Mouse (Mus musculus): ENCODE results near the gene Zmpste24. TPM values are rescaled to one million over a fixed set of nuclear protein-coding genes. Genes with fewer than 3 reads are reported as not detected.
"Not testable (repeated sequence)": the region's sequence is repeated elsewhere in the genome, so short reads cannot be mapped to it uniquely, and the experiment has no call there.

The Zmpste24 gene
- polyA plus RNA-seq, 1 experiment from 2014 or later: 38.8 TPM

DNA sequence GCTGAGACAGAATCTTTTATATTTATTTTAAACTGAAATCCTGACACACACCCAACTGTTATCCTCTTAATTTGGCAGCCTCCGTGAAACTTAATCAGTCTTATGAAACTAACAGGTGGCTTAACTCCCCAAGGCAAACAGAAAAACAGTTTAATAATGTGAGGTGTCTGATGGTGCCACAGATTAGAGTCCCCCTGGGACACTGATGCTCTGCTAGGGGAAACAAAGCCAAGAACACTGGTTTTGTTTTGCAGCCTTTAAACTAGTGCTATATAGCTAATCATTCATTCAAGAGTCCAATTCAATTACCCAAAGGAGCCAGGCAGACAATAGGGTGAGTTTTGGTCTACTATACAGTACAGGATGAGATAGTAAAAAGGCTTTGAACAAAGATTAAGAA lies 17.6 kb downstream of the Zmpste24 start:
- DNase-seq (ENCODE audit: low spot score) (no peak), ATAC-seq (replicated peaks; ENCODE audit: low FRiP score, low read depth) (no peak)
- peaks cover 34% of the 10 kb centered on the region for H3K36me3 ChIP-seq (ENCODE audit: insufficient read depth, low read length)
- H3K27me3 ChIP-seq (ENCODE audit: insufficient read depth, low read length): no peaks in the 10 kb centered on the region
- no peak for TF ChIP-seq CTCF (IDR thresholded peaks at IDR 0.05; ENCODE audit: low read depth)
- H3K27ac ChIP-seq: no peak overlapping the region
- no peaks in the 10 kb centered on the region for H3K9me3 ChIP-seq (replicated peaks; ENCODE audit: low read length)
- no peaks in the 10 kb centered on the region for H3K4me1 ChIP-seq (replicated peaks; ENCODE audit: insufficient read depth, low read length)
- H3K4me3 ChIP-seq (replicated peaks; ENCODE audit: low read depth, low read length): no peak overlapping the region
- no peak overlapping the region for H3K9ac ChIP-seq (ENCODE audit: low read depth, low read length)
- no peak overlapping the region for H3K4me2 ChIP-seq (ENCODE audit: low read length)
- 83% methylated on average over 1 of the region's 1 CpGs for WGBS

DNA sequence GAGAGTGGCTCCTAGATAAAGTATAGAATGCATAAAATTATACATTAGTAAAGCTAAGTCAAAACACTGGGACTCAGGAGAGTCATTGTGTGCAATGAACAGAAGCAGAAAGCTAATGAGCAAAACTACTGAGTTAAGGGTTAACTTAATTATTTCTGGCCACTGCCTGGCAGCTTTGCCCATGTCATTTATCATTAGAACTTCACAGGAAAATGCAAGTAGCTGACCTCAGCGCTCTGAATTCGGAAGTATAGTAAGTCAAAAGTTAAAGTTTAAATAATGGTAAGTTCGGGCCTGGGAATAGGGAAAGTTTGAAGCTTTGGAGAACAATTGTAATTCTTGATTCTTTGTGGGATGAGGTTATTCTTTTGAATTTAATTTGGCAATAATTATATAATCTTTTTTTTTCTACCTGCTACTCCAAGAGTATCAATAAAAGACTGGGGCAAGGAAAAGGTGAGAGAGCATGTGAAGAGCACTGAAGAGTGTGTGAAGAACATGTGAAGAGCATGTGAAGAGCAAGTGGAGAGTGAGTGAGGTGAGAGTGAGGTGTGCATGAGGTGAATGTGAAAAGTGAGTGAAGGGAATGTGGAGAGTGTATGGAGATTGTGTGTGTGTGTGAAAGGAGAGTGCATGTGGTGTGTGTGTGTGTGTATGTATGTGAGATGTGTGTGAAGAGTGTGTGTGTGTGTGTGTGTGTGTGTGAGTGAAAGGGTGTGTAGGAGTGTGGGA lies 20.0 kb downstream of the Zmpste24 start:
- Histone ChIP-seq H3K4me3 (replicated peaks; ENCODE audit: low read depth, low read length) (no peak overlapping the region), H3K4me1 (replicated peaks; ENCODE audit: insufficient read depth, low read length) (no peaks in the 10 kb centered on the region), H3K27ac (no peak overlapping the region), H3K9me3 (replicated peaks; ENCODE audit: low read length) (no peaks in the 10 kb centered on the region), H3K36me3 (ENCODE audit: insufficient read depth, low read length) (peaks cover 38% of the 10 kb centered on the region), H3K9ac (ENCODE audit: low read depth, low read length) (no peak overlapping the region), H3K27me3 (ENCODE audit: insufficient read depth, low read length) (no peaks in the 10 kb centered on the region), H3K4me2 (ENCODE audit: low read length) (no peak overlapping the region)
- 30% methylated on average over 3 of the region's 3 CpGs for WGBS
- peak; percentile 3 for DNase-seq (ENCODE audit: low spot score)
- ATAC-seq (replicated peaks; ENCODE audit: low FRiP score, low read depth): no peak
- no peak for TF ChIP-seq CTCF (IDR thresholded peaks at IDR 0.05; ENCODE audit: low read depth)

DNA sequence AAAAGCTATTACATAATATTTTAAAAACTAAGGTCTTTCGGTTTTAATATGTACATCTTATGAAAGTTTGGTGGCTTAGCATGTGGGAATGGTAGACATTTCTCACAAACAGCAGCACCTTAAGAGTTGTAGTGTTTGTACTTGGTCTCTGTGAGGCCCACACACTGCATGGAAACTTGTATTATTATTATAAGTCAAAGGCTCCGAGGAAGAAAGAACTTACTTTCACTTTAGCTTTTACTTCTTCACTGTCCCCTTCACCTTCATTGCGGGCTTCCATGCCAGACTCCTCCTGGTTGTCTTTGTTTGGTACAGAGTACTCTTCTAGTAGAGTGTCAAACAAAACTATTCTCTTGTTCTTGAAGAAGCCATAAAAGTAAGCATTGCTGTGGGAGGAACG lies 23.8 kb downstream of the Zmpste24 start:
- no peak overlapping the region for H3K4me2 ChIP-seq (ENCODE audit: low read length)
- no peak overlapping the region for H3K27ac ChIP-seq
- peaks cover 22% of the 10 kb centered on the region for H3K36me3 ChIP-seq (ENCODE audit: insufficient read depth, low read length)
- no peaks in the 10 kb centered on the region for H3K4me1 ChIP-seq (replicated peaks; ENCODE audit: insufficient read depth, low read length)
- H3K9ac ChIP-seq (ENCODE audit: low read depth, low read length): no peak overlapping the region
- no peak overlapping the region for H3K4me3 ChIP-seq (replicated peaks; ENCODE audit: low read depth, low read length)
- no peaks in the 10 kb centered on the region for H3K27me3 ChIP-seq (ENCODE audit: insufficient read depth, low read length)
- DNase-seq (ENCODE audit: low spot score) (no peak), ATAC-seq (replicated peaks; ENCODE audit: low FRiP score, low read depth) (no peak)
- H3K9me3 ChIP-seq (replicated peaks; ENCODE audit: low read length): no peaks in the 10 kb centered on the region
- WGBS: 82% methylated on average over 4 of the region's 4 CpGs
- TF ChIP-seq CTCF (IDR thresholded peaks at IDR 0.05; ENCODE audit: low read depth): no peak

DNA sequence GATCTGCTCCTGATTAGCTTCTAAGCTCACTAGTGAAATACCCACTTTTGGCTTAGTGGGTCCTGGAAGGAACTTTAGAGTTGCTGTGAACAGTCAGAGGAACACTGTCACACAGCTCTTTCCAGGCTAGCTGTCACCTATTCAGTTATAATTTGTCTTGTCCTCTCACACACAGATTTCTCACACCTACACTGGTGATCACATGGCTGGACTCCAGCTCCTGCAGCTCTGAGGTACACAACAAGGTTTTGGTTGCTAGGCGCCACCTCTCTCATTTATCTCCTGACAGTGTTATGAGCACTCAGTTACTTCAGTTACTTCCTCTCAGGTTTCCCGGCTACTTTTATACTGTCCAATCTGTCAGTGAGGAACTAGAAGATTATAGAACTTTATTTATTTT lies 32.7 kb downstream of the Zmpste24 start:
- H3K4me1 ChIP-seq (replicated peaks; ENCODE audit: insufficient read depth, low read length): no peaks in the 10 kb centered on the region
- peaks cover 25% of the 10 kb centered on the region for H3K36me3 ChIP-seq (ENCODE audit: insufficient read depth, low read length)
- no peaks in the 10 kb centered on the region for H3K9me3 ChIP-seq (replicated peaks; ENCODE audit: low read length)
- H3K4me2 ChIP-seq (ENCODE audit: low read length): no peak overlapping the region
- no peak overlapping the region for H3K4me3 ChIP-seq (replicated peaks; ENCODE audit: low read depth, low read length)
- no peaks in the 10 kb centered on the region for H3K27me3 ChIP-seq (ENCODE audit: insufficient read depth, low read length)
- no peak for TF ChIP-seq CTCF (IDR thresholded peaks at IDR 0.05; ENCODE audit: low read depth)
- DNase-seq (ENCODE audit: low spot score) (no peak), ATAC-seq (replicated peaks; ENCODE audit: low FRiP score, low read depth) (no peak)
- WGBS: 58% methylated on average over 2 of the region's 2 CpGs
- H3K9ac ChIP-seq (ENCODE audit: low read depth, low read length): no peak overlapping the region
- no peak overlapping the region for H3K27ac ChIP-seq

DNA sequence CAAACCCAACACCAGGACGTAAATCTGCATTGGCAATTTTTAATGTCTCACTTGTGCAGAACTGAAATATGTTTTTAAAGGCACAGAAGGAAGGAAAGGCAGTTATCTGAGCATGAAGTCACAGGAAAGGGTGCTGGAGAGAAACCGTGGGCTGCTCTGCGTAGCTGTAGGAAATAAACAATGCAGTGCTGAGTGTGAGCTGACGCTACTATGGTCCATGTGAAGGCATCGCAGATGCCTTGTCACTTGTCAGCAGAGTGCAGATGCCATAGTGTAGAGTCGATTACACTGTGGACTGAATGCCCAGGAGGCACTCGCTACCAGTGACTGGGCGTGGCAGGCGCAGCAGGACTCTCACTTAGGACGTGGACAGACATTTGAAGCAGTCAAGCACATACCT lies 38.8 kb downstream of the Zmpste24 start:
- DNase-seq (ENCODE audit: low spot score); H3K27ac ChIP-seq; H3K9ac ChIP-seq (ENCODE audit: low read depth, low read length); H3K4me3 ChIP-seq (replicated peaks; ENCODE audit: low read depth, low read length); H3K27me3 ChIP-seq (ENCODE audit: insufficient read depth, low read length); H3K4me2 ChIP-seq (ENCODE audit: low read length); H3K9me3 ChIP-seq (replicated peaks; ENCODE audit: low read length); H3K4me1 ChIP-seq (replicated peaks; ENCODE audit: insufficient read depth, low read length); ATAC-seq (replicated peaks; ENCODE audit: low FRiP score, low read depth): not testable (repeated sequence)
- peaks cover 10% of the 10 kb centered on the region; the same call in 1 of the 2 replicates for H3K36me3 ChIP-seq (ENCODE audit: insufficient read depth, low read length)
- WGBS: 85% methylated on average over 10 of the region's 10 CpGs

DNA sequence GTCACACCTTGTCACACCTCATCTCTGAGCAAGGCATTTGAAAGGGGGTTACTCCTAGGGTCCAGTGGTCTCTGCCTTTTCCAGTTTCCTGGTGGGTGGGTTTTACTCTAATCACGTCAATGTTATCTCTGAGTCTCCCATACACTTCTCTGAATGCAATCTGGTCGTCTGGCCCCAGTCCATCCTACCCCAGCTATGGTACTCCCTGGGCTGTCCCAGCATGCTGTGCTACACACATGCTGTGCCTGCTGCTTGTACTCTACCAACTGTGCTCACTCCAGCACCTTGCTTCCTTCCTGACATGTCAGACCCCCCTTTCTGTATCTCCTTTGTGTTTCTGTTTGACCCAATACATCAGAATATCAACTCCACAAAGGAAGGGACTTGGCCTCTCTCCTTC lies 41.0 kb downstream of the Zmpste24 start:
- H3K9ac ChIP-seq (ENCODE audit: low read depth, low read length): no peak overlapping the region
- ATAC-seq (replicated peaks; ENCODE audit: low FRiP score, low read depth): no peak
- TF ChIP-seq CTCF (IDR thresholded peaks at IDR 0.05; ENCODE audit: low read depth): no peak
- H3K27ac ChIP-seq: no peak overlapping the region
- DNase-seq (ENCODE audit: low spot score): no peak
- H3K36me3 ChIP-seq (ENCODE audit: insufficient read depth, low read length): peaks cover 6% of the 10 kb centered on the region; the same call in 1 of the 2 replicates
- H3K4me2 ChIP-seq (ENCODE audit: low read length): no peak overlapping the region
- H3K4me3 ChIP-seq (replicated peaks; ENCODE audit: low read depth, low read length): no peak overlapping the region
- no peaks in the 10 kb centered on the region for H3K27me3 ChIP-seq (ENCODE audit: insufficient read depth, low read length)
- H3K4me1 ChIP-seq (replicated peaks; ENCODE audit: insufficient read depth, low read length): no peaks in the 10 kb centered on the region
- WGBS: 65% methylated on average over 2 of the region's 2 CpGs
- no peaks in the 10 kb centered on the region for H3K9me3 ChIP-seq (replicated peaks; ENCODE audit: low read length)

DNA sequence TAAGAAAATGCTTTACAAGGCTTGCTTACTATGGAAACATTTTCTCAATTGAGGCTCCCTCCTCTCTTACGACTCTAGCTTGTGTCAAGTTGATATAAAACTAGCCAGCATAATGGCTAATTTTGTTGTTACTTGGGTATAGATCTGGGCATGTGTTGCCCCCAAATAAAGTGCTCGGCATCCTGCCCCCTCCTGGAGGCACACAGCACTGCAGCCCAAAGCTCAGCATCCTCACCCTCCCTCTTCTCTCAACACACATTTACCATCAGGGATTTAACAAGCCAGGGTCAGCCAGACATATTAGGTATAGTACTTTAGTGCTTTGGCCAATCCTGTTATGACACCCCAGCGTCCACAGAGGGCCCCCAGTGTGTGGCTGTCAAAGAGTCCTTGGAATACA lies 41.7 kb downstream of the Zmpste24 start:
- Histone ChIP-seq H3K9me3 (replicated peaks; ENCODE audit: low read length) (no peaks in the 10 kb centered on the region), H3K4me2 (ENCODE audit: low read length) (no peak overlapping the region), H3K27ac (no peak overlapping the region), H3K9ac (ENCODE audit: low read depth, low read length) (no peak overlapping the region), H3K4me3 (replicated peaks; ENCODE audit: low read depth, low read length) (no peak overlapping the region), H3K27me3 (ENCODE audit: insufficient read depth, low read length) (no peaks in the 10 kb centered on the region), H3K36me3 (ENCODE audit: insufficient read depth, low read length) (peaks cover 4% of the 10 kb centered on the region; the same call in 1 of the 2 replicates), H3K4me1 (replicated peaks; ENCODE audit: insufficient read depth, low read length) (no peaks in the 10 kb centered on the region)
- TF ChIP-seq CTCF (IDR thresholded peaks at IDR 0.05; ENCODE audit: low read depth): peak; percentile 60
- WGBS: 44% methylated on average over 3 of the region's 3 CpGs
- DNase-seq (ENCODE audit: low spot score): no peak
- no peak for ATAC-seq (replicated peaks; ENCODE audit: low FRiP score, low read depth)

All from kidney, postnatal 0 days (tissue).